Mouse (Mus musculus) central nervous system, embryonic 14 days (tissue): ENCODE results near the gene Mcm3. TPM values are rescaled to one million over a fixed set of nuclear protein-coding genes. Genes with fewer than 3 reads are reported as not detected.

ENCODE experiments used
- polyA plus RNA-seq: library from polyadenylated mRNA; depleted of rRNA; stranded (reverse); fragments of >200 nt; gene quantifications from 2 replicates; pipeline ENCODE4 v1.2.3, GENCODE M21; 2012; rRNA removed

Gene Mcm3
- polyA plus RNA-seq = 42.4 and 43.3 TPM in 2 replicates

GRCm38 (mm10) chr1:20819771-20820605 lies at the start of gene Mcm3:
TSS of gene Mcm3 (minus strand) at chr1:20820312.

GRCm38 (mm10) chr1:20790517-20790916 lies 29.6 kb downstream of the Mcm3 start, which contains the start of gene Il17f:
TSS of gene Il17f (minus strand) at chr1:20790617.

Other genes starting within 250 kb of the Mcm3 start
- 0.13 TPM in 1 of 2 replicates, not detected in the other for gene Pkhd1, start 202.2 kb downstream of the Mcm3 start, polyA plus RNA-seq
- gene Il17a, start 89.4 kb downstream of the Mcm3 start, polyA plus RNA-seq = not detected in 2 replicates
- gene Il17f, start 29.7 kb downstream of the Mcm3 start, polyA plus RNA-seq = 0.25 and 0.29 TPM in 2 replicates
- 14.9 and 16.0 TPM in 2 replicates for gene Paqr8, start 70.3 kb upstream of the Mcm3 start, polyA plus RNA-seq
- gene Efhc1, start 131.3 kb upstream of the Mcm3 start, polyA plus RNA-seq = 2.0 and 2.1 TPM in 2 replicates